Mouse (Mus musculus) forebrain, embryonic 11.5 days (tissue): ENCODE results near the gene Atxn1. TPM values are rescaled to one million over a fixed set of nuclear protein-coding genes. Genes with fewer than 3 reads are reported as not detected.

Source experiments
- ATAC-seq: fragments of 200-750 bp; cut with Nextera tagmentation; replicated peaks from 2 replicates; pipeline ENCODE4 v1.8.0; 2017; ENCODE audit warnings: moderate TSS enrichment; ENCODE audit not compliant: low FRiP score
- DNase-seq: peaks from one replicate; pipeline ENCODE4 v3.0.0-alpha.2; 2017; ENCODE audit warnings: low spot score
- H3K27ac ChIP-seq: fragments of 300-500 bp; sonication (generic); 2 replicates; pipeline ENCODE4 v1.5.1; 2014; ENCODE audit warnings: low read depth, low read length
- H3K27me3 ChIP-seq: fragments of 300-500 bp; sonication (generic); 2 replicates; pipeline ENCODE4 v1.6.1; 2014; ENCODE audit warnings: mild to moderate bottlenecking, low read length, mixed read lengths; ENCODE audit not compliant: control insufficient read depth, insufficient read depth
- H3K36me3 ChIP-seq: fragments of 300-500 bp; sonication (generic); 2 replicates; pipeline ENCODE4 v1.6.1; 2014; ENCODE audit warnings: mild to moderate bottlenecking, low read length, moderate library complexity, mixed read lengths; ENCODE audit not compliant: control insufficient read depth, insufficient read depth
- H3K4me1 ChIP-seq: fragments of 300-500 bp; sonication (generic); replicated peaks from 2 replicates; pipeline ENCODE4 v1.6.1; 2014; ENCODE audit warnings: low read length, mixed read lengths; ENCODE audit not compliant: control insufficient read depth, insufficient read depth
- H3K4me2 ChIP-seq: fragments of 300-500 bp; sonication (generic); 2 replicates; pipeline ENCODE4 v1.6.1; 2014; ENCODE audit warnings: low read depth, mild to moderate bottlenecking, low read length, moderate library complexity, mixed read lengths; ENCODE audit not compliant: severe bottlenecking
- H3K4me3 ChIP-seq: fragments of 300-500 bp; sonication (generic); 2 replicates; pipeline ENCODE4 v1.5.1; 2014; ENCODE audit warnings: low read depth, low read length
- H3K9ac ChIP-seq: fragments of 300-500 bp; sonication (generic); 2 replicates; pipeline ENCODE4 v1.6.1; 2014; ENCODE audit warnings: low read length
- H3K9me3 ChIP-seq: fragments of 300-500 bp; sonication (generic); 2 replicates; pipeline ENCODE4 v1.6.1; 2016; ENCODE audit warnings: low read length, mixed read lengths; ENCODE audit not compliant: control insufficient read depth
- WGBS: fragments of 180-500 bp; shearing (Covaris S2); extraction: QIAGEN DNeasy Blood & Tissue Kit; methylation state at CpG from one replicate; pipeline ENCODE4 v1.1.7; 2014; 5-methylcytosine and 5-hydroxymethylcytosine counted together
- polyA plus RNA-seq: library from polyadenylated mRNA; unstranded; fragments of >200 nt; fragmentation: Nextera tagmentation; extraction: Ambion mirVana; gene quantifications from 2 replicates; pipeline ENCODE4 v1.2.1, GENCODE M21; 2014

Gene Atxn1
- polyA plus RNA-seq, 1 experiment from 2014 or later: 3.3 TPM

- DNase-seq (no peak), ATAC-seq (no peak)
- no peak overlapping the region for H3K9ac ChIP-seq
These were observed 189.3 kb downstream of the Atxn1 start for GRCm38 (mm10) chr13:45775516-45775915.

GRCm38 (mm10) chr13:45773381-45774168 is 191.2 kb downstream of the Atxn1 start:
- 63% methylated on average over 21 of the region's 21 CpGs for WGBS
- H3K36me3 ChIP-seq: no peaks in the 10 kb centered on the region
- H3K9me3 ChIP-seq: no peaks in the 10 kb centered on the region
- H3K27ac ChIP-seq: no peak overlapping the region
- H3K27me3 ChIP-seq: no peaks in the 10 kb centered on the region
- no peak for DNase-seq
- no peak overlapping the region for H3K4me2 ChIP-seq
- H3K9ac ChIP-seq: no peak overlapping the region
- H3K4me3 ChIP-seq: no peak overlapping the region
- ATAC-seq: no peak
- H3K4me1 ChIP-seq: peaks cover 2% of the 10 kb centered on the region; the same call in 1 of the 2 replicates

More at GRCm38 (mm10) chr13:45775516-45775915, 189.3 kb downstream of the Atxn1 start:
- Histone ChIP-seq H3K27ac (no peak overlapping the region), H3K4me2 (no peak overlapping the region), H3K9me3 (no peaks in the 10 kb centered on the region; the same call in 1 of the 2 replicates), H3K36me3 (no peaks in the 10 kb centered on the region), H3K27me3 (no peaks in the 10 kb centered on the region), H3K4me1 (peaks cover 2% of the 10 kb centered on the region; the same call in 1 of the 2 replicates), H3K4me3 (no peak overlapping the region)
- WGBS: 100% methylated on average over 1 of the region's 1 CpGs

GRCm38 (mm10) chr13:45769757-45770156 is 195.1 kb downstream of the Atxn1 start:
- H3K27ac ChIP-seq: no peak overlapping the region
- DNase-seq (no peak), ATAC-seq (no peak)
- no peak overlapping the region for H3K9ac ChIP-seq
- H3K27me3 ChIP-seq: no peaks in the 10 kb centered on the region
- H3K4me3 ChIP-seq: no peak overlapping the region
- no peak overlapping the region for H3K4me2 ChIP-seq
- 95% methylated on average over 11 of the region's 11 CpGs for WGBS
- H3K4me1 ChIP-seq: no peaks in the 10 kb centered on the region
- no peaks in the 10 kb centered on the region for H3K9me3 ChIP-seq
- no peaks in the 10 kb centered on the region for H3K36me3 ChIP-seq

- H3K27ac ChIP-seq: no peak overlapping the region
- H3K36me3 ChIP-seq: no peaks in the 10 kb centered on the region
- DNase-seq (no peak), ATAC-seq (no peak)
- H3K9me3 ChIP-seq: no peaks in the 10 kb centered on the region
- no peaks in the 10 kb centered on the region for H3K27me3 ChIP-seq
- no peak overlapping the region for H3K9ac ChIP-seq
- no peak overlapping the region for H3K4me2 ChIP-seq
- WGBS: 83% methylated on average over 3 of the region's 3 CpGs
- H3K4me3 ChIP-seq: no peak overlapping the region
- no peaks in the 10 kb centered on the region for H3K4me1 ChIP-seq
These were observed 196.6 kb downstream of the Atxn1 start for GRCm38 (mm10) chr13:45768250-45768649.

- Histone ChIP-seq H3K27ac (no peak overlapping the region), H3K9ac (no peak overlapping the region), H3K36me3 (no peaks in the 10 kb centered on the region), H3K4me3 (no peak overlapping the region), H3K9me3 (no peaks in the 10 kb centered on the region), H3K4me2 (no peak overlapping the region), H3K4me1 (no peaks in the 10 kb centered on the region), H3K27me3 (no peaks in the 10 kb centered on the region)
- WGBS: 89% methylated on average over 5 of the region's 5 CpGs
- ATAC-seq: no peak
- DNase-seq: no peak
These were observed 200.5 kb downstream of the Atxn1 start for GRCm38 (mm10) chr13:45764354-45764753.

- no peaks in the 10 kb centered on the region for H3K36me3 ChIP-seq
- DNase-seq (no peak), ATAC-seq (no peak)
- WGBS: 86% methylated on average over 7 of the region's 7 CpGs
- no peak overlapping the region for H3K4me3 ChIP-seq
- H3K4me1 ChIP-seq: no peaks in the 10 kb centered on the region
- H3K9me3 ChIP-seq: no peaks in the 10 kb centered on the region
- H3K27me3 ChIP-seq: no peaks in the 10 kb centered on the region
- no peak overlapping the region for H3K4me2 ChIP-seq
- H3K27ac ChIP-seq: no peak overlapping the region
- H3K9ac ChIP-seq: no peak overlapping the region
These were observed 202.5 kb downstream of the Atxn1 start for GRCm38 (mm10) chr13:45762278-45762677.

- no peak for ATAC-seq
- H3K4me1 ChIP-seq: no peaks in the 10 kb centered on the region
- no peak overlapping the region for H3K4me3 ChIP-seq
- no peaks in the 10 kb centered on the region for H3K36me3 ChIP-seq
- H3K27me3 ChIP-seq: no peaks in the 10 kb centered on the region
- no peak for DNase-seq
- no peaks in the 10 kb centered on the region for H3K9me3 ChIP-seq
- H3K9ac ChIP-seq: no peak overlapping the region
- no peak overlapping the region for H3K27ac ChIP-seq
- H3K4me2 ChIP-seq: no peak overlapping the region
- WGBS: 92% methylated on average over 1 of the region's 1 CpGs
These were observed 210.3 kb downstream of the Atxn1 start for GRCm38 (mm10) chr13:45754483-45754882.

GRCm38 (mm10) chr13:45752498-45752897 is 212.3 kb downstream of the Atxn1 start:
- Histone ChIP-seq H3K9me3 (no peaks in the 10 kb centered on the region), H3K27ac (no peak overlapping the region), H3K4me2 (no peak overlapping the region), H3K9ac (no peak overlapping the region), H3K4me1 (no peaks in the 10 kb centered on the region), H3K36me3 (no peaks in the 10 kb centered on the region), H3K4me3 (no peak overlapping the region), H3K27me3 (no peaks in the 10 kb centered on the region)
- WGBS: 76% methylated on average over 5 of the region's 5 CpGs
- DNase-seq: no peak
- no peak for ATAC-seq

- 86% methylated on average over 2 of the region's 2 CpGs for WGBS
- no peak overlapping the region for H3K4me2 ChIP-seq
- no peaks in the 10 kb centered on the region for H3K36me3 ChIP-seq
- peak; percentile 53 for DNase-seq
- no peaks in the 10 kb centered on the region for H3K9me3 ChIP-seq
- H3K27ac ChIP-seq: no peak overlapping the region
- H3K4me3 ChIP-seq: no peak overlapping the region
- H3K4me1 ChIP-seq: no peaks in the 10 kb centered on the region
- no peak for ATAC-seq
- H3K27me3 ChIP-seq: no peaks in the 10 kb centered on the region
- H3K9ac ChIP-seq: no peak overlapping the region
These were observed 213.6 kb downstream of the Atxn1 start for GRCm38 (mm10) chr13:45751231-45751630.
